Mouse (Mus musculus) CD8-positive naive resting alpha-beta T cell, adult 57 days (primary cell): ENCODE results near the gene Vmn2r76. TPM values are rescaled to one million over a fixed set of nuclear protein-coding genes. Genes with fewer than 3 reads are reported as not detected.

ENCODE experiments used
- total RNA-seq: library from RNA; stranded (reverse); gene quantifications from one replicate; pipeline ENCODE4 v1.2.4, GENCODE M21; 2023

Gene Vmn2r76
- total RNA-seq, result not detected

GRCm38 (mm10) chr7:86246208-86246607 is at the start of gene Vmn2r76:
TSS of gene Vmn2r76 (minus strand) at chr7:86246308.

GRCm38 (mm10) chr7:86277072-86277471 is 31.0 kb upstream of the Vmn2r76 start, which contains the start of gene Olfr310:
TSS of gene Olfr310 (minus strand) at chr7:86277172.

DNA sequence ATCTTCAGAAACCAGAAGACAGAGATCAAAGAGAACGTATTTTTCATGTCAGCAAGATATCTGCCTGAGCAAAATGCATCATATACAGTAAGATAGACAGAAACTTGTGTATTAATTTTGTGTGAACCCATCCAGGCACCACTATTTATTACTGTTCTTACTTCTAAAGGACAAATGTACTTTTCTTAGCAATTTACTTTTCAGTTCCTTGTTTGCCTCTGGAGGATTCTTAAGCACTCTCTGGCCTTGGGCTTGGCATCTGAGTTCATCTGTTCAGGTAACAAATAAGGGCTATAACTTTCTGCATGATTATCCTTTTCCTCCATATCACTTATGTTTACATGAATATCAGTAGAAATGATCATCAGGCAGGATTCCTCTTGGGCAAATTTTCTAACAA is 74.4 kb downstream of the Vmn2r76 start, which contains the start of gene Vmn2r75:
Gene Vmn2r75, minus strand, starts transcription at position 101 of the 400 bp plus-strand sequence.

Other genes with a start within 250 kb of the Vmn2r76 start
- not detected for gene Vmn2r75, start 74.5 kb downstream of the Vmn2r76 start, total RNA-seq
- not detected for gene Olfr310, start 30.9 kb upstream of the Vmn2r76 start, total RNA-seq
- not detected for gene Olfr309, start 67.4 kb upstream of the Vmn2r76 start, total RNA-seq
- gene Olfr308, start 79.3 kb upstream of the Vmn2r76 start, total RNA-seq, result not detected
- gene Olfr307, start 91.3 kb upstream of the Vmn2r76 start, total RNA-seq, result not detected
- gene Olfr305, start 120.6 kb upstream of the Vmn2r76 start, total RNA-seq, result not detected
- gene Olfr304, start 140.3 kb upstream of the Vmn2r76 start, total RNA-seq, result not detected
- not detected for gene Olfr303, start 151.5 kb upstream of the Vmn2r76 start, total RNA-seq
- gene Olfr301, start 157.5 kb upstream of the Vmn2r76 start, total RNA-seq, result not detected
- not detected for gene Olfr299, start 213.6 kb upstream of the Vmn2r76 start, total RNA-seq
- not detected for gene Olfr298, start 246.2 kb upstream of the Vmn2r76 start, total RNA-seq